Mouse (Mus musculus) stomach, postnatal 0 days (tissue): ENCODE data around the gene Tex29. TPM values are rescaled to one million over a fixed set of nuclear protein-coding genes. Genes with fewer than 3 reads are reported as not detected.
A peak's percentile ranks its signal among the peaks of the same experiment; 100 is the strongest.

Experiments used
- ATAC-seq: fragments of 200-750 bp; cut with Nextera tagmentation; 2 replicates; pipeline ENCODE4 v1.8.0; 2017; ENCODE audit not compliant: low FRiP score, low TSS enrichment
- DNase-seq: peaks from one replicate; pipeline ENCODE4 v3.0.0-alpha.2; 2016; ENCODE audit warnings: low spot score
- H3K27ac ChIP-seq: fragments of 300-500 bp; sonication (generic); replicated peaks from 2 replicates; pipeline ENCODE4 v1.5.1; 2014; ENCODE audit warnings: mild to moderate bottlenecking, control low read depth
- H3K27me3 ChIP-seq: fragments of 300-500 bp; sonication (generic); 2 replicates; pipeline ENCODE4 v1.6.1; 2014; ENCODE audit warnings: low read length; ENCODE audit not compliant: control insufficient read depth, insufficient read depth
- H3K36me3 ChIP-seq: fragments of 300-500 bp; sonication (generic); 2 replicates; pipeline ENCODE4 v1.6.1; 2014; ENCODE audit warnings: low read length, mixed read lengths; ENCODE audit not compliant: control insufficient read depth, insufficient read depth
- H3K4me1 ChIP-seq: fragments of 300-500 bp; sonication (generic); replicated peaks from 2 replicates; pipeline ENCODE4 v1.6.1; 2014; ENCODE audit warnings: antibody characterized with exemption; ENCODE audit not compliant: control insufficient read depth, insufficient read depth
- H3K4me2 ChIP-seq: fragments of 300-500 bp; sonication (generic); replicated peaks from 2 replicates; pipeline ENCODE4 v1.6.1; 2014; ENCODE audit warnings: low read depth, mild to moderate bottlenecking, control low read depth, moderate library complexity
- H3K4me3 ChIP-seq: fragments of 300-500 bp; sonication (generic); 2 replicates; pipeline ENCODE4 v1.5.1; 2014; ENCODE audit warnings: low read depth, low read length, control low read depth
- H3K9ac ChIP-seq: fragments of 300-500 bp; sonication (generic); 2 replicates; pipeline ENCODE4 v1.6.1; 2014; ENCODE audit warnings: mild to moderate bottlenecking, low read length, control low read depth, mixed read lengths
- H3K9me3 ChIP-seq: fragments of 300-500 bp; sonication (generic); 2 replicates; pipeline ENCODE4 v1.6.1; 2016; ENCODE audit warnings: low read length; ENCODE audit not compliant: control insufficient read depth
- CTCF ChIP-seq: IDR thresholded peaks from 2 replicates; pipeline ENCODE4 v1.5.1; 2016; ENCODE audit warnings: antibody characterized with exemption, low read depth, mild to moderate bottlenecking, moderate library complexity
- EP300 ChIP-seq: optimal IDR thresholded peaks from 2 replicates; pipeline ENCODE3; 2016; ENCODE audit warnings: antibody characterized with exemption
- WGBS: fragments of 180-500 bp; shearing (Covaris S2); extraction: QIAGEN DNeasy Blood & Tissue Kit; methylation state at CpG from one replicate; pipeline ENCODE4 v1.1.7; 2014; 5-methylcytosine and 5-hydroxymethylcytosine counted together
- polyA plus RNA-seq: library from polyadenylated mRNA; unstranded; fragments of >200 nt; fragmentation: Nextera tagmentation; extraction: Ambion mirVana; gene quantifications from 2 replicates; pipeline ENCODE4 v1.2.1, GENCODE M21; 2015

Gene Tex29
- polyA plus RNA-seq, 1 experiment from 2014 or later: not detected

GRCm38 (mm10) chr8:11833157-11833556, 7.1 kb upstream of the Tex29 start:
- TF ChIP-seq CTCF: no peak
- TF ChIP-seq EP300: no peak
- H3K9me3 ChIP-seq: no peaks in the 10 kb centered on the region
- ATAC-seq (no peak), DNase-seq (no peak)
- no peak overlapping the region for H3K27ac ChIP-seq
- no peak overlapping the region for H3K4me2 ChIP-seq
- H3K36me3 ChIP-seq: peaks cover 20% of the 10 kb centered on the region
- no peak overlapping the region for H3K4me3 ChIP-seq
- H3K4me1 ChIP-seq: no peaks in the 10 kb centered on the region
- 98% methylated on average over 4 of the region's 4 CpGs for WGBS
- H3K27me3 ChIP-seq: no peaks in the 10 kb centered on the region
- H3K9ac ChIP-seq: no peak overlapping the region

- no peak overlapping the region for H3K4me3 ChIP-seq
- no peak overlapping the region for H3K4me2 ChIP-seq
- DNase-seq (no peak), ATAC-seq (no peak)
- WGBS: 86% methylated on average over 5 of the region's 5 CpGs
- no peak overlapping the region for H3K27ac ChIP-seq
- TF ChIP-seq EP300 (no peak), CTCF (no peak)
- no peak overlapping the region for H3K9ac ChIP-seq
- H3K9me3 ChIP-seq: no peaks in the 10 kb centered on the region
- H3K36me3 ChIP-seq: peaks cover 20% of the 10 kb centered on the region
- no peaks in the 10 kb centered on the region for H3K27me3 ChIP-seq
- no peaks in the 10 kb centered on the region for H3K4me1 ChIP-seq
These were observed 6.1 kb upstream of the Tex29 start for GRCm38 (mm10) chr8:11834200-11834599.

- Histone ChIP-seq H3K4me2 (no peak overlapping the region), H3K4me1 (no peaks in the 10 kb centered on the region), H3K9me3 (no peaks in the 10 kb centered on the region), H3K36me3 (peaks cover 20% of the 10 kb centered on the region), H3K9ac (no peak overlapping the region), H3K27me3 (no peaks in the 10 kb centered on the region), H3K27ac (no peak overlapping the region), H3K4me3 (no peak overlapping the region)
- ATAC-seq (no peak), DNase-seq (no peak)
- TF ChIP-seq CTCF: no peak
- TF ChIP-seq EP300: no peak
- 91% methylated on average over 16 of the region's 16 CpGs for WGBS
These were observed 5.6 kb upstream of the Tex29 start for GRCm38 (mm10) chr8:11834691-11835090.

GRCm38 (mm10) chr8:11841571-11841970, 1.3 kb downstream of the Tex29 start:
- Histone ChIP-seq H3K27ac (no peak overlapping the region), H3K4me2 (0 out of 2 replicates have a peak overlapping the region, but pooled peaks have one; percentile 12), H3K27me3 (no peaks in the 10 kb centered on the region), H3K4me1 (no peaks in the 10 kb centered on the region; the same call in 1 of the 2 replicates), H3K9ac (no peak overlapping the region), H3K4me3 (no peak overlapping the region), H3K9me3 (no peaks in the 10 kb centered on the region), H3K36me3 (no peaks in the 10 kb centered on the region)
- WGBS: 14% methylated on average over 8 of the region's 8 CpGs
- DNase-seq (no peak), ATAC-seq (no peak)
- TF ChIP-seq CTCF (no peak), EP300 (no peak)

- TF ChIP-seq CTCF (no peak), EP300 (no peak)
- no peak overlapping the region for H3K9ac ChIP-seq
- no peak overlapping the region for H3K27ac ChIP-seq
- no peak overlapping the region for H3K4me2 ChIP-seq
- no peaks in the 10 kb centered on the region for H3K27me3 ChIP-seq
- H3K36me3 ChIP-seq: no peaks in the 10 kb centered on the region
- no peaks in the 10 kb centered on the region; the same call in 1 of the 2 replicates for H3K4me1 ChIP-seq
- no peaks in the 10 kb centered on the region for H3K9me3 ChIP-seq
- ATAC-seq (no peak), DNase-seq (no peak)
- H3K4me3 ChIP-seq: no peak overlapping the region
- 82% methylated on average over 8 of the region's 8 CpGs for WGBS
These were observed 2.5 kb downstream of the Tex29 start for GRCm38 (mm10) chr8:11842757-11843156.

GRCm38 (mm10) chr8:11843677-11844315, 3.5 kb downstream of the Tex29 start:
- no peaks in the 10 kb centered on the region for H3K36me3 ChIP-seq
- H3K27ac ChIP-seq: no peak overlapping the region
- ATAC-seq (no peak), DNase-seq (no peak)
- WGBS: 76% methylated on average over 13 of the region's 13 CpGs
- no peak overlapping the region for H3K9ac ChIP-seq
- H3K4me2 ChIP-seq: no peak overlapping the region
- no peak overlapping the region for H3K4me3 ChIP-seq
- no peaks in the 10 kb centered on the region; the same call in 1 of the 2 replicates for H3K4me1 ChIP-seq
- no peaks in the 10 kb centered on the region for H3K27me3 ChIP-seq
- TF ChIP-seq EP300: no peak
- no peak for TF ChIP-seq CTCF
- H3K9me3 ChIP-seq: no peaks in the 10 kb centered on the region
